Mouse (Mus musculus) cerebellum, adult 11 months (tissue): Measurements from ENCODE around the gene Ssh2.
"Not testable (repeated sequence)": the region's sequence is repeated elsewhere in the genome, so short reads cannot be mapped to it uniquely, and the experiment has no call there.

Experiments used
- DNase-seq: peaks from one replicate; pipeline ENCODE4 v3.0.0; 2022

The Ssh2 gene

DNA sequence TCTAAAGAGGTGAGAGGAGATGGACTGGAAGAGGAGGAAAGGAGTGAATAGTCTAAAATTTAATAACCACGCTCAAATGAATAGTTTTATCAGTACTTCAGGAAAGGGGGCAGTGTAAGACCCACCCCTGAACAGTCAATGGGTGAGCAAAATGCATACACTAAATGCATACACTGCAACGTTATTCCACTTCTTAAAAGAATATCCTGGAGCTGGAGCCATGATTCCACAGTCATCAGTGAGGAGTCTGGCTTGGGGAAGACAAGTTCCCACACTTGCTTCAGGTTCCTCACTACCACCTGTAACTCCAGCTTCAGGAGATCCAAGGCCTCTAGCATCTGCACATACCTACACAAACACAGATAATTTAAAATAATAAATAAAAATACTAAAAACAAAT lies 133.6 kb downstream of the Ssh2 start:
- no peak for DNase-seq

DNA sequence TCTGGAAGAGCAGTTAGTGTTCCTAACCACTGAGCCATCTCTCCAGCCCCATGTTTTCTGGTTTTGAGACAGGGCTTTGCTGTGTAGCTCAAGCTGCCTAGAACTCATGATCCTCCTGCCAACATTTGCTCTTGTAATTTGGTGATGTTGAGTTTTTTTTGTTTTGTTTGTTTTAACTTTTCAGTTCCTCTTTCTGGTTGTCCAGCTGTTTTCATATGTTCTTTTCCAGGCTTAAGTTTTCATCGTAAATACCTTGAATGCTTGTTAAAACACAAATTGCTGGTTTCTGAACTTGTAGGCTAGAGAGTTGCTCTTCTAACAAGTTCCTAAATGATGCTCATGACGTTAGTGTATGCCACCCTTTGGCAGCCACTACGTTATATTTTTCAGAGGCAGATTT lies 139.0 kb downstream of the Ssh2 start:
- no peak for DNase-seq

- no peak for DNase-seq
These were observed 141.8 kb downstream of the Ssh2 start for GRCm38 (mm10) chr11:77357839-77358238.

DNA sequence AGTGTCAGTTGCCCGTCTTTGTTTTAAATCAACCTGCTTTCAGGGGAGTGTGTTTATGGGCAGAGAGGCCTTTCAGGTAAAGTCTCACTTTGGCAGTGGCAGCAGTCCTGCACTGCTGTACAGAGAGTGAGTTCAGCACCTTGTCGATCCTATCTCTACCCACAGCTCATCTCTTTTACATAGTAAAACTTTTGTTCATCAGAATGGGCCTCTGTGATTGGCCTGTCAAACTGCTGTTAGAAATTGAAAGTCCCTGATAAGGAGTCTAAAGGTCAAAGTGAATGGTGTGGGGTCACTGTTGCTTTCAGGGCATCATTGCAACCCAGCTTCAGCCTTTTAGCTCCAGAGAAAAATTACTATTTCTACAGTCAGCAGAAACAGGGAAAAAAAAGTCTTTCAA lies 147.4 kb downstream of the Ssh2 start:
- DNase-seq: no peak

DNA sequence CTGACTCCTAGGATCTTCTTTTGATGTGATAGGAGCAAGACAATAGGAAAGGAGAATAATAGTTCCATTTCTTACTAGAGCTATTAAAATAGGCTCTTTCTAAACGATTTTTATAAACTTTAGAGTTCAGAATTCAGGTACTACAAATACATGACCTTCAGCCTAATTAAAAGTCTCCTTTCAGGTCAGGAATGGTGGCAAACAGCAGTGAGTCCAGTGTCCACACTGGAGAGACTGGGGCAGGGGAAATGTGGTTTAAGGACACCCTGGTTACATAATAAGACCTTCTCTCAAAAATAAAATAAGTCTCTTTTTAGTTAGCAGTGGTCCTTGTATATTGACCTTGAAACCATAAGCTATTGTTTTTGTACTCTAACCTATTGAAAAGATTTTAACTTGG lies 148.3 kb downstream of the Ssh2 start:
- DNase-seq: no peak

GRCm38 (mm10) chr11:77365706-77366386 lies 149.8 kb downstream of the Ssh2 start:
- DNase-seq: no peak

GRCm38 (mm10) chr11:77367541-77368270 lies 151.6 kb downstream of the Ssh2 start:
- no peak for DNase-seq

DNA sequence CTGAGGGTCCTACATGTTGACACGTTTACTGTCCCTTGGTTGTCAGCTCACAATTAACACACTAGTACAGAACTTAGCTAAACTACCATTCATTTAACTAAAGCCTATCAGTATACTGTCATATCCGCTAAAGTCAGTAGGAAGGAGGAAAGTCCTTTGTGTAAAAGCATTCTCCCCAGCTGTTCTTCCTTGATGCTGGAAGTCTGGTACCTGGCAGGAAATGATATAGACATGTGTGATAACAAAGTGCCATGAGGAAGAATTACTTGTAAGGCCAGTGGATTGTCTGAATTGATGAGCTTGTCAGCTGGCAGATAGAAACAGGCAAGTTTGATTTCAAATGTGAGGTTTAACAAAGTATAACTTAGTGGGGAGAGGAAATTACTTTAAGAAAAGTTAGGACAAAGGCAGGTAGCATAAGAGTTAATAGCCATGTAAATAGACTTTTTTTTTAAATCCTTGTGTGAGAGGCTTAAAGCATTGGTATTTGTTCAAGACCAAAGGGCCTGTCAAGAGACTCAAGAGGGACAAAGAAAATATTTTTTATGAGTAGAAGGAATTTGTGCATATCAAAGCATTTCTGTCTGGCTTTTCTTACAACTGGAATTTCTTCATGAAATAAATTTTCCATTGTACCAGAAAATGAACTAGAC lies 153.2 kb downstream of the Ssh2 start:
- no peak for DNase-seq

DNA sequence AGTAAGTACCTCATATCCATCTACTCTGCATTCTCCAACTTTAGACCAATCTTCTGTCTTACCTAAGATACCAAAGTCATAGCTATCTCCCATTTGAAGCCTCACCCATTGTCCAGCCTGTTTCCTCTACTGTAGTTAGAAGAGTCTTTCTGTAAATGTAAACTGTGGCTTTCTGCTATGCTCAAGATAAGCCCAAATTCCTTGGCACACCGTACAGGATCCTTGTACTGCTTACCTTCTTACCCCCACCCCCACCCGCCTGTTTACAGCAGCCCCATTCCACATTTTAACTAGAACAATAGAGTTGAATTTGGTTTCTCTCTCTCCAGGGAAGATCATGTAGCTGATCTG lies 153.7 kb downstream of the Ssh2 start:
- DNase-seq: no peak

GRCm38 (mm10) chr11:77371088-77371487 lies 155.0 kb downstream of the Ssh2 start:
- DNase-seq: no peak

GRCm38 (mm10) chr11:77371696-77372095 lies 155.6 kb downstream of the Ssh2 start:
- DNase-seq: no peak

DNA sequence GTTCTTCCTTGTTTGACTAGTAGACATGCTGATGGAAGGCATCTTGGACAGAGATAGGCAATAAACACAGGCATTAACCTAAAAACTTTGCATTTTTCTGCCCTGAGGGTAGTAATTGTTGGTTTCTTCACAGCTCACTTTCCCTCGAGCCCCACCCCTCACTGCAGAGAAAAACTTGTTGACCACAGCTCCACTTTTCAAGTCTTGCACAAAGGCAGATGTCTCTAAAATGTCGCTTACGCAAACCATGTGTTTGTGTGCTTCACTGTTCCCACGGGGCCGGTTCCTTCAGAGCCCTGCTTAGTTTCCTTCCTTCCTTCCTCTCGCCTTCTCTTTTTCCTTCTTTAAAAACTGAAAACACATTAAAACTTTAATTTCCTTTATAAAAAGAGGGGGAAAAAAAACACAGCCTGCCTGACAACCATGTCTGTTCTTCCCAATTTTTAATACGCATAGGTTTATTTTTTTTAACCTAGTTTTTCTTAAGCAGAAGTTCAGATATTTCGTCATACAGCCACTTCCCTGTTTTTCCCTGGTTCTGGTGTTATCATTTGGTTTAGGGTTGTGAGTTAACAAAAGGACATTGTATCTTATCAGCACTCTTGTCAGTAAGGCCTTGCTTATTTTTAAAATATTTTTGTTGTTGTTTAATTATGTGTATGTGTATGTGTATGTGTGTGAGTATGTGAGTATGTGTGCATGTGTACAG lies 156.3 kb downstream of the Ssh2 start:
- no peak for DNase-seq

- no peak for DNase-seq
These were observed 162.5 kb downstream of the Ssh2 start for GRCm38 (mm10) chr11:77378622-77379021.

- DNase-seq: no peak
These were observed 165.1 kb downstream of the Ssh2 start for GRCm38 (mm10) chr11:77381174-77381573.

DNA sequence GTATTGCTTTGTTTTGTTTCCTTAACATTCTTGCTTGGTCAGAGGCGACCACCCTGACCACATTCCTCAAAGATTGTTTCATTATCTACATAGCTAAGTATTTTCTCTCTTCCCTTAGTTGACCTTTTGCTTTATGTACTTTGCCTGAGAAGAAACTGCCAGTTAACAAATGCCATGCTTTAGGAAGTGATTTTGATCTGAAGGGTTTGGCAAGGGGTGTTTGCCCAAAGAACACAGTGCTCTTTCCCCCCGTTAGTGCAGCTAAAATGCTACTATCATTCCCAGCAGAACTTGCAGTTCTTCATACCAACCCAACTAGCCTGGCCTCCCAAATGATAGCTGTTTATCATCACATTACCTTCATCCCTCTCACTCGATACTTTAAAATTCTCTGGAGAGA lies 168.1 kb downstream of the Ssh2 start:
- DNase-seq: no peak

GRCm38 (mm10) chr11:77385706-77386690 lies 169.9 kb downstream of the Ssh2 start:
- DNase-seq: no peak

DNA sequence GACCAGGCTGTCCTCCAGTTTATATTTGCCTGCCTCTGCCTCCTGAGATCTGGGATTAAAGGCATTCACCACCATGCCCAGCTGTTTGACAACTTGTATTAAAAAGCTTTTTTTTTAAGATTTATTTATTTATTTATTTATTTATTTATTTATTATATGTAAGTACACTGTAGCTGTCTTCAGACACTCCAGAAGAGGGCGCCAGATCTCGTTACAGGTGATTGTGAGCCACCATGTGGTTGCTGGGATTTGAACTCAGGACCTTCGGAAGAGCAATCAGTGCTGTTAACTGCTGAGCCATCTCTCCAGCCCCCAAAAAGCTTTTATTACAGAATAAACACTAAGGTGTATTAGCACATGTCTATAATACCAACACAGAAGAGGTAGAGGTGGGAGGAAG lies 172.1 kb downstream of the Ssh2 start:
- DNase-seq: not testable (repeated sequence)

GRCm38 (mm10) chr11:77395539-77395938 lies 179.5 kb downstream of the Ssh2 start:
- DNase-seq: no peak

- no peak for DNase-seq
These were observed 186.4 kb downstream of the Ssh2 start for GRCm38 (mm10) chr11:77402508-77402907.

DNA sequence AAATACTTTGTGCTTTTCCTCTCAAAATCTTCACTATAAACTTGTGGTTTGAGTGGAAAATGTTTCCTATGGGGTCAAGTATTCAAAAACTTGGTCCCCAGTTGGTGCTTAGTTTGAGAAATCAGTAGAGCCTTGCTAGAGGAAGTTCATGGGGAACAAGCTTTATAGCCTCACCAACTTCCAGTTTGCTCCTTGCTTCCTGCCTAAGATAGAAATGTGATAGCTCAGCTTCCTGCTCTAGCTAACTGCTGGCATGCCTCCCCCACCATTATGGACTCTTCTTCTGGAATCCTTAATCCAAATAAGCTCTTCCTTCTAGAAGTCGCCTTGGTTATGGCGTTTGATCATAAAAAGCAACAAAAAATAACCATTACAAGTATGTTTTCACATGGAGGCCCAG lies 190.2 kb downstream of the Ssh2 start:
- no peak for DNase-seq

GRCm38 (mm10) chr11:77409879-77410278 lies 193.8 kb downstream of the Ssh2 start:
- no peak for DNase-seq

DNA sequence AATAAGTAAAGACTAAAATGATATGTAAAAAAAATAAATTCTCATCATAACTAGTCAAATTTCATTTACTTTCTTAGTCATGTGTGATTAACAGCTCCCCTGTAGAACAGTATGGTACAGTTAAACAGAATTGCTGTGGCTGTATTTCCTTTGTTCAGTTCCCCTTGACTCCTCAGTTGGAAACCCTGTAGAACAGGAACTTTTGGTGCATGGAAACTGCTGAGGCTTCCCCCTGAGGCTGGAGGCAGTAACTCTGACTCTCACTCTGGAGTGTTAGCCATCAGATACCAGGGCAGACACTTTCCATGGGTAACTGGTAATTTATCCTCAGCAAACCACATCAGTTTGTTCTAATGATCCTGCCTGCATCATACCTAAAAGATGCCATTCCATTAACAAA lies 195.2 kb downstream of the Ssh2 start:
- no peak for DNase-seq
